Mouse (Mus musculus): ENCODE measurements around the gene Ifit1bl1.

The Ifit1bl1 gene

GRCm38 (mm10) chr19:34546211-34546610 lies 55.5 kb downstream of the Ifit1bl1 start:
- DNase-seq (ENCODE audit: low spot score in 2 of 2): no peak
